Mouse (Mus musculus) heart, embryonic 14.5 days (tissue): ENCODE measurements at regions not wholly inside any gene's neighbourhood (a gene's known extent, or its start where the extent isn't known, plus 50 kb on each side); places are given as distances from the start of the nearest gene placed in this dataset.

Source experiments
- ATAC-seq: fragments of 200-750 bp; cut with Nextera tagmentation; 2 replicates; pipeline ENCODE4 v1.8.0; 2017; ENCODE audit warnings: low read depth, moderate TSS enrichment; ENCODE audit not compliant: insufficient number of reproducible peaks, insufficient read depth, low FRiP score
- H3K27ac ChIP-seq, 2 experiments: fragments of 200-500 bp in 1 of 2; fragments of 300-500 bp in 1 of 2; sonication (generic) in 1 of 2; replicated peaks in 1 of 2; 2 replicates each; pipeline ENCODE4 v1.5.1; 2012 to 2014; ENCODE audit warnings: low read depth in 2 of 2, low read length in 2 of 2, control low read depth in 1 of 2, mild to moderate bottlenecking in 1 of 2, mixed read lengths in 1 of 2; ENCODE audit not compliant: control insufficient read depth in 1 of 2, insufficient read depth in 1 of 2
- H3K27me3 ChIP-seq: fragments of 300-500 bp; sonication (generic); 2 replicates; pipeline ENCODE4 v1.6.1; 2014; ENCODE audit warnings: mild to moderate bottlenecking, low read length, control low read depth; ENCODE audit not compliant: control insufficient read depth, insufficient read depth
- H3K36me3 ChIP-seq: fragments of 300-500 bp; sonication (generic); 2 replicates; pipeline ENCODE4 v1.6.1; 2014; ENCODE audit warnings: mild to moderate bottlenecking, control low read depth, low read length, mixed read lengths; ENCODE audit not compliant: control insufficient read depth, insufficient read depth
- H3K4me1 ChIP-seq, 2 experiments: fragments of 200-500 bp in 1 of 2; fragments of 300-500 bp in 1 of 2; sonication (generic) in 1 of 2; 2 replicates each; pipeline ENCODE4 v1.6.1; 2012 to 2014; ENCODE audit warnings: low read length in 2 of 2, control low read depth in 1 of 2, mixed read lengths in 1 of 2; ENCODE audit not compliant: control insufficient read depth in 2 of 2, insufficient read depth in 2 of 2
- H3K4me2 ChIP-seq: fragments of 300-500 bp; sonication (generic); 2 replicates; pipeline ENCODE4 v1.6.1; 2014; ENCODE audit warnings: mild to moderate bottlenecking, low read length
- H3K4me3 ChIP-seq, 2 experiments: fragments of 200-500 bp in 1 of 2; fragments of 300-500 bp in 1 of 2; sonication (generic) in 1 of 2; 2 replicates each; pipeline ENCODE4 v1.5.1; 2012 to 2014; ENCODE audit warnings: low read length in 2 of 2, mild to moderate bottlenecking in 2 of 2, control low read depth in 1 of 2, low read depth in 1 of 2, moderate library complexity in 1 of 2; ENCODE audit not compliant: control insufficient read depth in 1 of 2, insufficient read depth in 1 of 2
- H3K9ac ChIP-seq: fragments of 300-500 bp; sonication (generic); 2 replicates; pipeline ENCODE4 v1.6.1; 2014; ENCODE audit warnings: mild to moderate bottlenecking, low read length
- H3K9me3 ChIP-seq: fragments of 300-500 bp; sonication (generic); 2 replicates; pipeline ENCODE4 v1.6.1; 2016; ENCODE audit warnings: low read length, control low read depth; ENCODE audit not compliant: control insufficient read depth
- WGBS: fragments of 180-500 bp; shearing (Covaris S2); extraction: QIAGEN DNeasy Blood & Tissue Kit; methylation state at CpG from one replicate; pipeline ENCODE4 v1.1.7; 2014; 5-methylcytosine and 5-hydroxymethylcytosine counted together

DNA sequence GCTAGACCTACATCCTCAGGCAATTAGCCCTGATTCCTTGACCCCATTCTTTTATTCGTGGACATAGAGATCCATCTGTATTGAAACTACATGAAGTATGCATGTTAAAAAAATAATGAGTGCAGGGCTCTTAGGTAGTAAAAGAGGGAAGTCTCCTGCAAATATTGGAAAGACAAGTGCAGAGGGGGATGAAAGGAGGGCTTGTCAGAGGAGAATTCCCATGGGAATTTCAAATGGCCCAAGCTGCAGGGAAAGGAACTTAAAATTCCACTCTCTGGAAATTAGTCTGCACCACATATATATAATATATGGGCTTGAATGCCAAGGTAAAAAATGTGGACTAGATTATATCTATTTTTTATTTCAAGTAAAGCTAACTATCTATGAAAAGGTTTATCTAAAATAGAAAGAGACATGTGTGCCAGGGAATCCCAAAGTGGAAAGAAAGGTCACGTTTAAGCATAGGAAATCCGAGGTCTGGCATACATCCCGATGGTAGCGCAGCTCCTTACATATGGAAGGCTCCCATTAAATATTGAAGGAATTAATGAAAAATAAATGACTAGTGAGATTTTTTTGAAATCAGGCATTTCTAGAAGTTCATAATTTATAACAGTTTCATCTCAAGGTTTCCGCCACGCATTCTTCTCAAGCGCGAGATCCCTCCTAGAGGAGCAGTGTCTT is 457.4 kb downstream of the Kctd12 start:
- H3K9ac ChIP-seq: no peak overlapping the region
- peaks cover 0 to 5% of the 10 kb centered on the region in 2 experiments; a peak in 2 of 4 replicates for H3K4me1 ChIP-seq
- no peak overlapping the region for H3K27ac ChIP-seq
- H3K4me3 ChIP-seq: no peak overlapping the region
- H3K9me3 ChIP-seq: no peaks in the 10 kb centered on the region
- WGBS: 92% methylated on average over 9 of the region's 9 CpGs
- no peak overlapping the region for H3K4me2 ChIP-seq
- no peak for ATAC-seq
- H3K27me3 ChIP-seq: no peaks in the 10 kb centered on the region
- H3K36me3 ChIP-seq: no peaks in the 10 kb centered on the region

DNA sequence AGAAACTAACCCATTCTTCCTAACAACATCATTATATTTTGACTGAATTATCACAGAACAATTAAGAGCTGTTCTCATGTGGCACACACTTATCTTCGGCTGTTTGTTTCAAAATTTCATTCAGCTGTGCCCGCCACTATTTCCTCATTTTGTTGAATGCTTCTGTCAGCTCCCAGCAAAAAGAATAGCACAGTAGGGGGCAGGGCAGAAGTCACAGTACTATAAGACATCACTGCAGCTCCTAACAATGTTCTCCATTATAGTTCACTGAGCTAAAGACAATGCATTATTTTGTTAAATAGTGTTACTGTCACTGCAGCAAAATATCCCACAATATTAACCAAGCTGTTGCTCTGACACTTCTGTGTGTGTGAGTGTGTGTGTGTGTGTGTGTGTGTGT is 465.7 kb downstream of the Kctd12 start:
- Histone ChIP-seq H3K9ac (no peak overlapping the region), H3K36me3 (no peaks in the 10 kb centered on the region), H3K4me3 (no peak overlapping the region), H3K27ac (no peak overlapping the region), H3K4me1 (peaks cover 0 to 8% of the 10 kb centered on the region in 2 experiments; a peak in 3 of 4 replicates), H3K9me3 (no peaks in the 10 kb centered on the region), H3K27me3 (no peaks in the 10 kb centered on the region), H3K4me2 (no peak overlapping the region)
- ATAC-seq: no peak
- WGBS: 37% methylated on average over 2 of the region's 2 CpGs

DNA sequence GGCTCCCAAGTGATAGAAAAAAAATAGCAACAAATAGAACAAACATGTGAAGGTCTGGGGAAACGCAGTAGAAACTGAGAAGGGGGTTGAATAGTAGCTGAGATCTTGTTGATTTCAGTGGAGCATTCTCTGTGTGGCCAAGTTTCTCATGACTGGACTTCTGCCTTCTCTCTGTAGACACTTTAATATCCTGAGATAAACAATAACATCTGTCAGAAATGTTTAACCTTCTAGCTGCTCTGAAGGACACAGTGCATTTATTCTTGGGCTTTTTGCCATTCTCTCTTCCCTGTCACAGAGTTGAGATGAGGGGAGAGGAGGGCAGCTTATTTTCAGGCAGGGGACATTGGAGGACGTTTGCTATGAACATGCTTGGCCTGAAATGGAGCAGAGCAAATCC is 467.9 kb downstream of the Kctd12 start:
- no peak overlapping the region for H3K27ac ChIP-seq
- H3K4me2 ChIP-seq: no peak overlapping the region
- no peak overlapping the region for H3K9ac ChIP-seq
- peaks cover 0 to 4% of the 10 kb centered on the region in 2 experiments; a peak in 2 of 4 replicates for H3K4me1 ChIP-seq
- H3K9me3 ChIP-seq: no peaks in the 10 kb centered on the region
- H3K36me3 ChIP-seq: no peaks in the 10 kb centered on the region
- H3K27me3 ChIP-seq: no peaks in the 10 kb centered on the region
- no peak overlapping the region for H3K4me3 ChIP-seq
- no peak for ATAC-seq
- WGBS: 30% methylated on average over 2 of the region's 2 CpGs

GRCm38 (mm10) chr14:102512651-102513050 is 469.8 kb downstream of the Kctd12 start:
- H3K4me1 ChIP-seq: peaks cover 0 to 4% of the 10 kb centered on the region in 2 experiments; a peak in 2 of 4 replicates
- H3K9me3 ChIP-seq: no peaks in the 10 kb centered on the region
- no peak overlapping the region for H3K4me2 ChIP-seq
- ATAC-seq: no peak
- no peaks in the 10 kb centered on the region for H3K27me3 ChIP-seq
- WGBS: 60% methylated on average over 3 of the region's 3 CpGs
- H3K9ac ChIP-seq: no peak overlapping the region
- no peak overlapping the region for H3K4me3 ChIP-seq
- H3K27ac ChIP-seq: no peak overlapping the region
- no peaks in the 10 kb centered on the region for H3K36me3 ChIP-seq

GRCm38 (mm10) chr14:102511691-102512383 is 470.6 kb downstream of the Kctd12 start:
- Histone ChIP-seq H3K9me3 (no peaks in the 10 kb centered on the region), H3K27ac (no peak overlapping the region), H3K4me2 (no peak overlapping the region), H3K9ac (no peak overlapping the region), H3K4me3 (no peak overlapping the region), H3K4me1 (peaks cover 0 to 4% of the 10 kb centered on the region in 2 experiments; a peak in 2 of 4 replicates), H3K36me3 (no peaks in the 10 kb centered on the region), H3K27me3 (no peaks in the 10 kb centered on the region)
- whole genome bisulfite sequencing: 67% methylated on average over 7 of the region's 7 CpGs
- no peak for ATAC-seq

DNA sequence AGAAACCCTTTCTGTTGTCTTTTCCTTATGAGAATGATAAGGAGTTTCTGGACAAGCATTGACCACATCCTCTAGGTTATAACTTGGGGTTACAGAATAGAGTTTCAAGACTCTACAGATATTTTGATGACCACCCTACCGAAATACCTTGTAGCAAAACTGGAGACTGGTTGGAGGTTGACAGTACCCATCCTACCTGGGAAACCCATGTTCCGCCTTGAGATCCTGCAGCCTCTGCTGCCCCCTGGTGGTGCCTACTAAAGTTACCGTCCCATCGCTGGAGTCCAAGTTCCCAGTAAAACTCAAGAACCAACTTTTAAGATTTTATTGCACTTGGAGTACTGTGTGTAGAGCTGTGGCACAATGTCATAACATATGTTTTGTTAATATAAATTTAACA is 472.1 kb downstream of the Kctd12 start:
- no peaks in the 10 kb centered on the region for H3K9me3 ChIP-seq
- H3K9ac ChIP-seq: no peak overlapping the region
- H3K4me2 ChIP-seq: no peak overlapping the region
- H3K27me3 ChIP-seq: no peaks in the 10 kb centered on the region
- ATAC-seq: no peak
- H3K36me3 ChIP-seq: no peaks in the 10 kb centered on the region
- H3K27ac ChIP-seq: no peak overlapping the region
- H3K4me1 ChIP-seq: peaks cover 0 to 8% of the 10 kb centered on the region in 2 experiments; a peak in 2 of 4 replicates
- WGBS: 24% methylated on average over 4 of the region's 4 CpGs
- no peak overlapping the region for H3K4me3 ChIP-seq

DNA sequence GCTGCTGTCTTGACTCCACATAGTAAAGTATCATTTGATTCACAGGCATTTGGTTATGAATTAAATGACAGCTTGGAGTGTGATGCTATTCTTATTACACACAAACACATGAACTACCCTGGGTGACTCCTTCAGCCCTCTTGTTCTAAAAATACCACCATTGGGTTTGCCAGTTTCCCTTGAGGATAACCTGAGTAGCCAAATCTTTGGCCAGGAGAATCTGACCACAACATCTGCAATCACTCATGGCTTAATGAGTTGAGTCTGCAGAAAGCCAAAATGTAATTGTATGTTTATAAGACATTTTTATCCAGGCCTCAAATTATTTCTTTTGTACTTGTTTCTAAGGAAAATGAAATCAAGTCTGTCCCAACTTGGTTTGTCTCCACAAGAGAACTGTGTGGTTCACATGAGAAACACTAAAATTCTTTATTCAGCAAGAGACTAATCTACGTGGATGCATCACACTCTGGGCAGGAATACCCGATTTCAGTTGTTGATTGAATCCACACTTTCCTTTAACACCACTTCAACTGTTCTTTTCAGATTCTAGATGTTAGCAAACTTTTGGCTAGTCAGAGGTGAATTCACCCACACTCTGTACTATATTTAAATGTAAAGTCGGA is 476.6 kb downstream of the Kctd12 start:
- H3K4me2 ChIP-seq: no peak overlapping the region
- no peak overlapping the region for H3K9ac ChIP-seq
- no peak for ATAC-seq
- no peaks in the 10 kb centered on the region for H3K9me3 ChIP-seq
- no peaks in the 10 kb centered on the region for H3K27me3 ChIP-seq
- H3K27ac ChIP-seq: no peak overlapping the region
- 67% methylated on average over 3 of the region's 3 CpGs for WGBS
- no peaks in the 10 kb centered on the region for H3K36me3 ChIP-seq
- peaks cover 0 to 5% of the 10 kb centered on the region in 2 experiments; a peak in 1 of 4 replicates for H3K4me1 ChIP-seq
- no peak overlapping the region for H3K4me3 ChIP-seq
